Mouse (Mus musculus) liver, embryonic 15.5 days (tissue): Measurements from ENCODE around the gene Peg3. TPM values are rescaled to one million over a fixed set of nuclear protein-coding genes. Genes with fewer than 3 reads are reported as not detected.

ENCODE experiments used
- ATAC-seq: fragments of 200-750 bp; cut with Nextera tagmentation; 2 replicates; pipeline ENCODE4 v1.8.0; 2017; ENCODE audit warnings: moderate number of reproducible peaks, mild to moderate bottlenecking, moderate library complexity; ENCODE audit not compliant: insufficient read depth
- H3K27ac ChIP-seq: fragments of 300-500 bp; sonication (generic); replicated peaks from 2 replicates; pipeline ENCODE4 v1.5.1; 2015; ENCODE audit warnings: mild to moderate bottlenecking, inconsistent platforms
- H3K27me3 ChIP-seq: fragments of 300-500 bp; sonication (generic); 2 replicates; pipeline ENCODE4 v1.6.1; 2015; ENCODE audit warnings: mild to moderate bottlenecking, inconsistent platforms
- H3K36me3 ChIP-seq: fragments of 300-500 bp; sonication (generic); replicated peaks from 2 replicates; pipeline ENCODE4 v1.6.1; 2015; ENCODE audit warnings: moderate library complexity, mild to moderate bottlenecking, inconsistent platforms
- H3K4me1 ChIP-seq: fragments of 300-500 bp; sonication (generic); replicated peaks from 2 replicates; pipeline ENCODE4 v1.6.1; 2015; ENCODE audit warnings: inconsistent platforms
- H3K4me2 ChIP-seq: fragments of 300-500 bp; sonication (generic); 2 replicates; pipeline ENCODE4 v1.6.1; 2015; ENCODE audit warnings: moderate library complexity, mild to moderate bottlenecking, inconsistent platforms
- H3K4me3 ChIP-seq: fragments of 300-500 bp; sonication (generic); replicated peaks from 2 replicates; pipeline ENCODE4 v1.5.1; 2015; ENCODE audit warnings: mild to moderate bottlenecking, inconsistent platforms
- H3K9ac ChIP-seq: fragments of 300-500 bp; sonication (generic); 2 replicates; pipeline ENCODE4 v1.6.1; 2015; ENCODE audit warnings: moderate library complexity, mild to moderate bottlenecking, inconsistent platforms
- H3K9me3 ChIP-seq: fragments of 300-500 bp; sonication (generic); replicated peaks from 2 replicates; pipeline ENCODE4 v1.6.1; 2016; ENCODE audit warnings: inconsistent platforms
- WGBS: fragments of 180-500 bp; shearing (Covaris S2); methylation state at CpG from one replicate; pipeline ENCODE4 v1.1.7; 2015; ENCODE audit warnings: mixed read lengths; ENCODE audit not compliant: insufficient replicate concordance; 5-methylcytosine and 5-hydroxymethylcytosine counted together
- polyA plus RNA-seq: library from polyadenylated mRNA; unstranded; fragments of >200 nt; fragmentation: Nextera tagmentation; extraction: Ambion mirVana; gene quantifications from 2 replicates; pipeline ENCODE4 v1.2.1, GENCODE M21; 2015

Peg3 gene
- polyA plus RNA-seq, 1 experiment from 2014 or later: 41.6 TPM

DNA sequence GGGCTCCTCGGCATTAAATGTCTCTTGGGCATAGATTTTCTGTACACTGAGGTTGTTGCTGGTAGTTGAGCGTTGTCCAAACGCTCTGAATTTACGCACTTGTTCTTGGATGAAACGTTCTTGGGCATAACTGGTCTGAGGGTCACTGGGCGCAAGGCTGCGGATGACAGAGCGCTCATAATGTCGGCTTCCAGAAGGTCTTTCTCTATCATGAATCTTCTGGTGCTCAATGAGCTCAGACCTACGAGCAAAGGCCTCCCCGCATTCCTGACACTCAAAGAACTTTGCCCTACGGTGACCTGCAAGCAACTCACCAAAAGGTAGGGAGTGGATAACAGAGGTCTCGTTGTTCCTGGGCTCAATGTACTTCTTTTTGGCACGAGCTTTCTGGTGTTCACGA, 20.8 kb downstream of the Peg3 start:
- Histone ChIP-seq H3K27ac (no peak overlapping the region), H3K4me3 (no peak overlapping the region), H3K36me3 (peaks cover 17% of the 10 kb centered on the region; the same call in 1 of the 2 replicates), H3K27me3 (no peaks in the 10 kb centered on the region), H3K9ac (no peak overlapping the region), H3K4me1 (no peaks in the 10 kb centered on the region), H3K9me3 (peaks cover 5% of the 10 kb centered on the region; the same call in 1 of the 2 replicates), H3K4me2 (no peak overlapping the region)
- 72% methylated on average over 15 of the region's 15 CpGs for WGBS
- ATAC-seq: no peak

GRCm38 (mm10) chr7:6708451-6709180, 21.6 kb downstream of the Peg3 start:
- Histone ChIP-seq H3K9me3 (peaks cover 5% of the 10 kb centered on the region; the same call in 1 of the 2 replicates), H3K4me2 (no peak overlapping the region), H3K36me3 (peaks cover 17% of the 10 kb centered on the region; the same call in 1 of the 2 replicates), H3K27ac (no peak overlapping the region), H3K27me3 (no peaks in the 10 kb centered on the region), H3K9ac (no peak overlapping the region), H3K4me1 (no peaks in the 10 kb centered on the region), H3K4me3 (no peak overlapping the region)
- ATAC-seq: no peak
- WGBS: 76% methylated on average over 17 of the region's 17 CpGs

- no peak for ATAC-seq
- no peak overlapping the region for H3K4me2 ChIP-seq
- H3K36me3 ChIP-seq: peaks cover 15% of the 10 kb centered on the region; the same call in 1 of the 2 replicates
- no peak overlapping the region for H3K4me3 ChIP-seq
- WGBS: 80% methylated on average over 23 of the region's 23 CpGs
- no peaks in the 10 kb centered on the region for H3K27me3 ChIP-seq
- H3K9me3 ChIP-seq: peaks cover 5% of the 10 kb centered on the region; the same call in 1 of the 2 replicates
- H3K27ac ChIP-seq: no peak overlapping the region
- H3K9ac ChIP-seq: no peak overlapping the region
- no peaks in the 10 kb centered on the region for H3K4me1 ChIP-seq
Measured at GRCm38 (mm10) chr7:6707416-6708015, 22.7 kb downstream of the Peg3 start.

GRCm38 (mm10) chr7:6699230-6699629, 31.0 kb downstream of the Peg3 start:
- no peak for ATAC-seq
- 49% methylated on average over 3 of the region's 3 CpGs for WGBS
- no peaks in the 10 kb centered on the region for H3K36me3 ChIP-seq
- no peak overlapping the region for H3K9ac ChIP-seq
- no peak overlapping the region for H3K27ac ChIP-seq
- H3K4me3 ChIP-seq: no peak overlapping the region
- no peaks in the 10 kb centered on the region for H3K27me3 ChIP-seq
- no peaks in the 10 kb centered on the region for H3K4me1 ChIP-seq
- no peak overlapping the region for H3K4me2 ChIP-seq
- no peaks in the 10 kb centered on the region for H3K9me3 ChIP-seq

DNA sequence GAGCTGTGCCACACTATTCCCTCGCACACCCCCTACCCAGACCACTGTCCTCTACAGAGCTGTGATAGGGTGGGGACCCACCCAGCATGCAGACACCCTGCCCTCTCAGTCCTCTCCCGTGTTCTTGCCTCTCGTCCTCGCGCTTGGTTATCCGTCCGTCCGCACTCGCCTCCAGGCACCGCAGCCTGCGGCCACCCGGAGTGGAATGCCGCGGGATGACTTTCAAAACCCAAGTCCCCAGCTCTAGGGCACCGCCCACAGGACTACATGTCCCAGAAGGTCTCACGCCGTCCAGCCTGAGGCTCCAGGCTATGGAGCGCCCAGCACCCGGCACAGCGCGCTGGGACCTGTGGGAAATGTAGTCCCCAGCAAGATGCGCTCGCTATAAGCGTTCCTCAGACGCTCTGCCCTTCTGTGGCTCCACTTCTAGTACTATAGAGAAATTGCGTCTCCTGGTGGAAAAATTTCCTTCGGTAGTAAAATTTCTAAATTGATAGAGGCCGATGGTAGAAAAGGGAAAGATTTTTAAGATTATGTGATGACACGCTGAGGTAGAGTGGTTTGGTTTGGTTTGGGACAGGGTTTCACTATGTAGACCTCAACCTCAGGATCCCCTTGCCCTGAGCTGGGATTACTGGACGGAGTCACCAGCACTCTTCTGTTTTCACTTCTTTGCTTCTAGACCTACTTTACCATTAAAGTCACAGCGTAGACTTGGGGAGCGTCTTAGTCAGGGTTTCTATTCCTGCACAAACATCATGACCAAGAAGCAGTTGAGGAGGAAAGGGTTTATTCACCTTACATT, 33.8 kb downstream of the Peg3 start, which contains the start of gene Zim1:
Gene Zim1, minus strand, starts transcription at position 210 of the 805 bp plus-strand sequence.
- no peaks in the 10 kb centered on the region for H3K27me3 ChIP-seq
- H3K4me1 ChIP-seq: no peaks in the 10 kb centered on the region
- no peaks in the 10 kb centered on the region for H3K36me3 ChIP-seq
- no peak within 1 kb of the TSS for H3K27ac ChIP-seq
- peak; percentile 90 for ATAC-seq
- H3K9me3 ChIP-seq: no peaks in the 10 kb centered on the region
- peak within 1 kb of the TSS; percentile 47 for H3K4me2 ChIP-seq
- H3K9ac ChIP-seq: no peak within 1 kb of the TSS
- peak within 1 kb of the TSS; percentile 46 for H3K4me3 ChIP-seq
- 11% methylated on average over 32 of the region's 32 CpGs for WGBS

DNA sequence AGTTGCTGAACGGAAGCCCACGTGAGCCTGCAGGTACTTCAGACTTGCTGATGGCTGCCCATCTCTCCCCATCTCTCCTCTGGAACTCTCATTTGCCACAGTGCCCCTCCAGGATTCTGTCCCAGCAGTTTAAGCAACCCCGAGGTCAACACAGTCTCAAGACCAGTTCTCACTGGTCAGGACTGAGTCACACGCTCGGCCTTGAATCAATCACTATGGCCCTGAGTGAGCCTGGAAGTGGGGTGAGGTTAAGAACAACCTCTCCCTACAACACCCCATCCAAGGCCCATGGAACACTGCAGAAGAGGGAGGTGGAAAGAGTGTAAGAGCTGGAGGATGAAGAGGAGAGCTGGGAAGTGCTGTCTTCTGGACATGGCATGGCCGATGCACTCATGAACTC, 44.7 kb downstream of the Peg3 start:
- Histone ChIP-seq H3K4me1 (no peaks in the 10 kb centered on the region), H3K27ac (no peak overlapping the region), H3K9me3 (no peaks in the 10 kb centered on the region), H3K4me2 (no peak overlapping the region), H3K36me3 (no peaks in the 10 kb centered on the region), H3K27me3 (no peaks in the 10 kb centered on the region), H3K9ac (no peak overlapping the region), H3K4me3 (no peak overlapping the region)
- ATAC-seq: no peak
- WGBS: 79% methylated on average over 6 of the region's 6 CpGs

GRCm38 (mm10) chr7:6666726-6667125, 63.5 kb downstream of the Peg3 start:
- H3K27me3 ChIP-seq: no peaks in the 10 kb centered on the region
- no peaks in the 10 kb centered on the region for H3K4me1 ChIP-seq
- ATAC-seq: no peak
- 52% methylated on average over 3 of the region's 3 CpGs for WGBS
- H3K9me3 ChIP-seq: 0 out of 2 replicates have a peak, but pooled peaks cover 4% of the 10 kb centered on the region
- H3K4me2 ChIP-seq: no peak overlapping the region
- H3K4me3 ChIP-seq: no peak overlapping the region
- H3K27ac ChIP-seq: no peak overlapping the region
- H3K36me3 ChIP-seq: no peaks in the 10 kb centered on the region
- no peak overlapping the region for H3K9ac ChIP-seq

DNA sequence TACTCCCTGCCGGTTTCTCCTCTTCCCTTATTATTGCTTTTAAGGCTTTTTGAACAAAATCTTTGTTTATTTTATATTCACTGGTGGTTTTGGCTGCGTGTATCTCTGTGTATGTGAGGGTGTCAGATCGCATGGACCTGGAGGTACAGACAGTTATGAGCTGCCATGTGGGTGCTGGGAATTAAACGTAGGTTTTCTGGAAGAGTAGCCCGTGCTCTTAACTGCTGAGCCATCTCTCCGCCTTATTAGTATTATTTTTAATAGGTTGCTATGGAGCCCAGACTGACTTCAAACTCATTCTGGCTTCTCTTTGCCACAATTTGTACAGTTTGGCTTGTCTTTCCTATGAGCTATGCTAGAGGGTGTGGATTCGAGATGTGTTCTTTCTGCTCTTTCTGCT, 66.8 kb downstream of the Peg3 start:
- H3K4me3 ChIP-seq: no peak overlapping the region
- H3K36me3 ChIP-seq: no peaks in the 10 kb centered on the region
- H3K27ac ChIP-seq: no peak overlapping the region
- H3K9ac ChIP-seq: no peak overlapping the region
- ATAC-seq: no peak
- H3K27me3 ChIP-seq: no peaks in the 10 kb centered on the region
- no peak overlapping the region for H3K4me2 ChIP-seq
- WGBS: 62% methylated on average over 7 of the region's 7 CpGs
- no peaks in the 10 kb centered on the region for H3K9me3 ChIP-seq
- no peaks in the 10 kb centered on the region for H3K4me1 ChIP-seq

DNA sequence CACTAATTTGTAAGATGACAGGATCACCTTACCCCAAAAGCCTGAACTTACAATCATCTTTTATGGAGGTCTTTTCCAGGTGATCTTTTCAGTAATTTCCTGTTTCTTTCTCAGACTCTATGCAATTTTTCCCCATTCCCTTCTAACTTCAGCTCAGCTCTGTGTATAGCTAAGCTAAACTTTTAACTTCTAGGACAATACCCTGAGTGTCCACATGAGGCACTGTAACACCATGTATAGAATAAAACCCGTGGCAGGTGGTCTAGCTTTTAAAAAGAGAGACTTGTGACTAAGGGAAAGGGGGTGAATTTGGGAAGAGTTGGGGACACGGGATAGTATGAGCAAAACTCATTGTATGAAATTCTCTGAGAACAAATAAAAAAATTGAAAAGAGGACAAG, 70.6 kb downstream of the Peg3 start:
- no peak for ATAC-seq
- no peaks in the 10 kb centered on the region for H3K4me1 ChIP-seq
- no peaks in the 10 kb centered on the region for H3K9me3 ChIP-seq
- no peaks in the 10 kb centered on the region for H3K27me3 ChIP-seq
- no peaks in the 10 kb centered on the region for H3K36me3 ChIP-seq
- H3K4me3 ChIP-seq: no peak overlapping the region
- H3K4me2 ChIP-seq: no peak overlapping the region
- 24% methylated on average over 2 of the region's 2 CpGs for WGBS
- H3K27ac ChIP-seq: no peak overlapping the region
- no peak overlapping the region for H3K9ac ChIP-seq

- H3K9me3 ChIP-seq: no peaks in the 10 kb centered on the region
- H3K4me1 ChIP-seq: no peaks in the 10 kb centered on the region
- no peak overlapping the region for H3K4me2 ChIP-seq
- WGBS: 66% methylated on average over 7 of the region's 7 CpGs
- H3K4me3 ChIP-seq: no peak overlapping the region
- H3K27me3 ChIP-seq: no peaks in the 10 kb centered on the region
- H3K27ac ChIP-seq: no peak overlapping the region
- no peaks in the 10 kb centered on the region for H3K36me3 ChIP-seq
- no peak overlapping the region for H3K9ac ChIP-seq
- ATAC-seq: no peak
Measured at GRCm38 (mm10) chr7:6658606-6659005, 71.6 kb downstream of the Peg3 start.
